ENCODE assay signal across 20 mouse cellular contexts in genomic region chr5:37219615-37220014, GRCm38 (mm10). TPM values are rescaled to one million over a fixed set of nuclear protein-coding genes. Genes with fewer than 3 reads are reported as not detected.
DNase-seq lines count a peak whose midpoint lies in the region; ATAC-seq lines count a peak whose summit lies in the region.
"Had no signal": no experiment of that assay in that cellular context is flagged by ENCODE, and none has a peak within 500 bp of the region (broad histone marks: within the 10 kb centered on the region; RNA-seq: fewer than 3 reads in every experiment).

No protein-coding gene starts in this region.

- 48% methylated on average over 5 of the region's 5 CpGs for WGBS in neural tube, embryonic 11.5 days
- 41% methylated on average over 5 of the region's 5 CpGs for WGBS in neural tube, embryonic 15.5 days
- WGBS in hindbrain, embryonic 16.5 days, result 42% methylated on average over 5 of the region's 5 CpGs

- H3K4me3 ChIP-seq in neural tube, embryonic 11.5 days (ENCODE audit: low read depth, low read length), result no peak overlapping the region
- H3K4me3 ChIP-seq in neural tube, embryonic 15.5 days (replicated peaks), result no peak overlapping the region
- no peak overlapping the region for H3K4me3 ChIP-seq in hindbrain, embryonic 16.5 days (ENCODE audit: low read length)
- H3K4me3 ChIP-seq: forebrain, embryonic 15.5 days; heart, embryonic 10.5 days; lung, embryonic 15.5 days had no signal

- H3K27ac ChIP-seq in neural tube, embryonic 11.5 days (ENCODE audit: low read depth, low read length), result 0 out of 2 replicates have a peak overlapping the region, but pooled peaks have one; percentile 20
- H3K27ac ChIP-seq in neural tube, embryonic 15.5 days (replicated peaks), result no peak overlapping the region
- no peak overlapping the region for H3K27ac ChIP-seq in hindbrain, embryonic 16.5 days (ENCODE audit: low read depth, low read length)
- H3K27ac ChIP-seq: forebrain, embryonic 15.5 days; heart, embryonic 10.5 days; kidney, postnatal 0 days; liver, embryonic 14.5 days; lung, embryonic 15.5 days had no signal

- peak; percentile 48 for DNase-seq in embryo, embryonic 10 days (ENCODE audit: low spot score)
- no peak for DNase-seq in embryo, embryonic 10.5 days (ENCODE audit: low spot score)
- no peak for DNase-seq in neural tube, embryonic 11.5 days (ENCODE audit: low spot score)
- peak; percentile 60 for DNase-seq in ES-CJ7 (ENCODE audit: low read depth, low spot score)
- no peak for DNase-seq in gastrocnemius, adult 8-10 months (ENCODE audit: low spot score in 2 of 2)
- no peak for DNase-seq in ovary, postnatal 10 days (ENCODE audit: low spot score)
- DNase-seq: cerebellum, adult 9-11 months; kidney, adult 18-20 months; layer of hippocampus, postnatal 36 days; lung, postnatal 4 days; right cerebral cortex, adult 18-20 months had no signal

- ATAC-seq in neural tube, embryonic 11.5 days (ENCODE audit: insufficient read depth, low FRiP score, low TSS enrichment), result no peak
- no peak for ATAC-seq in neural tube, embryonic 15.5 days (ENCODE audit: low FRiP score)
- ATAC-seq in hindbrain, embryonic 16.5 days, result peak; percentile 55; the same call in 1 of the 2 replicates
- ATAC-seq: CD4-positive, CD25-positive, alpha-beta regulatory T cell, adult 4 months; forebrain, embryonic 15.5 days had no signal

- H3K4me2 ChIP-seq in neural tube, embryonic 11.5 days (ENCODE audit: low read depth), result no peak overlapping the region
- H3K4me2 ChIP-seq in neural tube, embryonic 15.5 days, result no peak overlapping the region
- H3K4me2 ChIP-seq in hindbrain, embryonic 16.5 days (ENCODE audit: low read length), result no peak overlapping the region
- H3K4me2 ChIP-seq: forebrain, embryonic 15.5 days; lung, embryonic 15.5 days had no signal

- no peak overlapping the region for H3K9ac ChIP-seq in neural tube, embryonic 11.5 days (ENCODE audit: low read length)
- no peak overlapping the region for H3K9ac ChIP-seq in neural tube, embryonic 15.5 days (replicated peaks)
- no peak overlapping the region for H3K9ac ChIP-seq in hindbrain, embryonic 16.5 days (ENCODE audit: low read depth, low read length)
- H3K9ac ChIP-seq: forebrain, embryonic 15.5 days; liver, embryonic 14.5 days; lung, embryonic 15.5 days had no signal

- no peaks in the 10 kb centered on the region for H3K9me3 ChIP-seq in neural tube, embryonic 11.5 days (ENCODE audit: control insufficient read depth, low read length)
- no peaks in the 10 kb centered on the region for H3K9me3 ChIP-seq in neural tube, embryonic 15.5 days (replicated peaks)
- H3K9me3 ChIP-seq in hindbrain, embryonic 16.5 days (ENCODE audit: control insufficient read depth, low read length), result no peaks in the 10 kb centered on the region
- H3K9me3 ChIP-seq: forebrain, embryonic 15.5 days; heart, embryonic 10.5 days; lung, embryonic 15.5 days had no signal

- no peaks in the 10 kb centered on the region for H3K36me3 ChIP-seq in neural tube, embryonic 11.5 days (ENCODE audit: control insufficient read depth, insufficient read depth, low read length)
- H3K36me3 ChIP-seq in neural tube, embryonic 15.5 days, result no peaks in the 10 kb centered on the region
- no peaks in the 10 kb centered on the region for H3K36me3 ChIP-seq in hindbrain, embryonic 16.5 days (ENCODE audit: control insufficient read depth, insufficient read depth, low read length)
- H3K36me3 ChIP-seq: forebrain, embryonic 15.5 days; heart, embryonic 10.5 days; lung, embryonic 15.5 days had no signal

- peaks cover 14% of the 10 kb centered on the region for H3K4me1 ChIP-seq in neural tube, embryonic 11.5 days (ENCODE audit: control insufficient read depth, insufficient read depth, low read length)
- H3K4me1 ChIP-seq in neural tube, embryonic 15.5 days, result peaks cover 32% of the 10 kb centered on the region
- no peaks in the 10 kb centered on the region; the same call in 1 of the 2 replicates for H3K4me1 ChIP-seq in hindbrain, embryonic 16.5 days (ENCODE audit: control insufficient read depth, insufficient read depth, low read depth, low read length)
- H3K4me1 ChIP-seq: forebrain, embryonic 15.5 days; heart, embryonic 10.5 days; lung, embryonic 15.5 days had no signal

- no peaks in the 10 kb centered on the region for H3K27me3 ChIP-seq in neural tube, embryonic 11.5 days (ENCODE audit: control insufficient read depth, insufficient read depth, low read length)
- H3K27me3 ChIP-seq in neural tube, embryonic 15.5 days (replicated peaks), result no peaks in the 10 kb centered on the region
- H3K27me3 ChIP-seq in hindbrain, embryonic 16.5 days (replicated peaks; ENCODE audit: control insufficient read depth, insufficient read depth, low read length), result no peaks in the 10 kb centered on the region
- H3K27me3 ChIP-seq: forebrain, embryonic 15.5 days; lung, embryonic 15.5 days had no signal

RNA-seq across cellular contexts. Expression of gene Crmp1, which starts 22.1 kb away (rescaled TPM):
- 472 and 565 TPM in 2 replicates for polyA plus RNA-seq in neural tube, embryonic 11.5 days (2014; fragmentation: Nextera tagmentation; extraction: Ambion mirVana)
- 679 and 807 TPM in 2 replicates for polyA plus RNA-seq in neural tube, embryonic 15.5 days (2015; fragmentation: Nextera tagmentation; extraction: Ambion mirVana)
- polyA plus RNA-seq in hindbrain, embryonic 16.5 days (2015; fragmentation: Nextera tagmentation; extraction: Ambion mirVana), result 851 and 939 TPM in 2 replicates
- under 1 TPM in 2 of 4 experiments, not detected in 2; 0.17 to 0.19 TPM for total RNA-seq in gastrocnemius, adult 8-10 months (2022)
- total RNA-seq: MEL had no signal

Comparison
In these comparisons a context has a peak if more than half of its experiments do, and no peak if none do; other contexts are left out.
1. DNase-seq: peak in embryo, embryonic 10 days (single experiment) and ES-CJ7 (single experiment); none in embryo, embryonic 10.5 days (single experiment), neural tube, embryonic 11.5 days (single experiment), gastrocnemius, adult 8-10 months (0 of 2) and ovary, postnatal 10 days (single experiment).